Mouse (Mus musculus): Measurements from ENCODE around the gene Vsx1. TPM values are rescaled to one million over a fixed set of nuclear protein-coding genes. Genes with fewer than 3 reads are reported as not detected.

The Vsx1 gene
- polyA plus RNA-seq, 1 experiment from 2014 or later, result not detected

GRCm38 (mm10) chr2:150688541-150689186 is 496 bp downstream of the Vsx1 start:
- H3K9me3 ChIP-seq (ENCODE audit: control insufficient read depth), result no peaks in the 10 kb centered on the region
- H3K4me2 ChIP-seq (replicated peaks; ENCODE audit: low read depth), result peak overlapping the region; percentile 56
- no peak overlapping the region for H3K9ac ChIP-seq (ENCODE audit: low read depth, low read length)
- TF ChIP-seq CTCF (IDR thresholded peaks at IDR 0.05; ENCODE audit: low read depth), result no peak
- H3K36me3 ChIP-seq (ENCODE audit: control insufficient read depth, insufficient read depth), result no peaks in the 10 kb centered on the region
- H3K27me3 ChIP-seq (replicated peaks; ENCODE audit: control insufficient read depth, insufficient read depth, low read length), result peaks cover 52% of the 10 kb centered on the region
- no peak for ATAC-seq
- under 1% methylated on average over 41 of the region's 44 CpGs for WGBS
- H3K4me3 ChIP-seq (ENCODE audit: low read depth, low read length), result peak overlapping the region; percentile 26
- no peak overlapping the region for H3K27ac ChIP-seq (ENCODE audit: low read depth, low read length)
- no peaks in the 10 kb centered on the region for H3K4me1 ChIP-seq (replicated peaks; ENCODE audit: control insufficient read depth, insufficient read depth, low read length)

- peak overlapping the region; percentile 26 for H3K4me3 ChIP-seq (ENCODE audit: low read depth, low read length)
- no peaks in the 10 kb centered on the region for H3K36me3 ChIP-seq (ENCODE audit: control insufficient read depth, insufficient read depth)
- H3K27me3 ChIP-seq (replicated peaks; ENCODE audit: control insufficient read depth, insufficient read depth, low read length), result peaks cover 52% of the 10 kb centered on the region
- H3K4me1 ChIP-seq (replicated peaks; ENCODE audit: control insufficient read depth, insufficient read depth, low read length), result no peaks in the 10 kb centered on the region
- H3K9ac ChIP-seq (ENCODE audit: low read depth, low read length), result no peak overlapping the region
- H3K4me2 ChIP-seq (replicated peaks; ENCODE audit: low read depth), result peak overlapping the region; percentile 56
- no peaks in the 10 kb centered on the region for H3K9me3 ChIP-seq (ENCODE audit: control insufficient read depth)
- no peak overlapping the region for H3K27ac ChIP-seq (ENCODE audit: low read depth, low read length)
- no peak for ATAC-seq
- WGBS, result 4% methylated on average over 23 of the region's 23 CpGs
- no peak for TF ChIP-seq CTCF (IDR thresholded peaks at IDR 0.05; ENCODE audit: low read depth)
These were observed 1.2 kb downstream of the Vsx1 start for GRCm38 (mm10) chr2:150687871-150688540.

- Histone ChIP-seq H3K9ac (ENCODE audit: low read depth, low read length) (no peak overlapping the region), H3K4me3 (ENCODE audit: low read depth, low read length) (no peak overlapping the region), H3K9me3 (ENCODE audit: control insufficient read depth) (no peaks in the 10 kb centered on the region), H3K4me1 (replicated peaks; ENCODE audit: control insufficient read depth, insufficient read depth, low read length) (no peaks in the 10 kb centered on the region), H3K36me3 (ENCODE audit: control insufficient read depth, insufficient read depth) (no peaks in the 10 kb centered on the region), H3K27me3 (replicated peaks; ENCODE audit: control insufficient read depth, insufficient read depth, low read length) (peaks cover 39% of the 10 kb centered on the region), H3K4me2 (replicated peaks; ENCODE audit: low read depth) (no peak overlapping the region), H3K27ac (ENCODE audit: low read depth, low read length) (no peak overlapping the region)
- no peak for ATAC-seq
- WGBS, result 89% methylated on average over 9 of the region's 9 CpGs
- no peak for TF ChIP-seq CTCF (IDR thresholded peaks at IDR 0.05; ENCODE audit: low read depth)
These were observed 3.8 kb downstream of the Vsx1 start for GRCm38 (mm10) chr2:150685389-150685788.

GRCm38 (mm10) chr2:150684451-150684850 is 4.7 kb downstream of the Vsx1 start:
- no peak overlapping the region for H3K4me3 ChIP-seq (ENCODE audit: low read depth, low read length)
- no peak for TF ChIP-seq CTCF (IDR thresholded peaks at IDR 0.05; ENCODE audit: low read depth)
- H3K4me1 ChIP-seq (replicated peaks; ENCODE audit: control insufficient read depth, insufficient read depth, low read length), result no peaks in the 10 kb centered on the region
- ATAC-seq, result no peak
- H3K36me3 ChIP-seq (ENCODE audit: control insufficient read depth, insufficient read depth), result no peaks in the 10 kb centered on the region
- 85% methylated on average over 12 of the region's 12 CpGs for WGBS
- H3K27me3 ChIP-seq (replicated peaks; ENCODE audit: control insufficient read depth, insufficient read depth, low read length), result peaks cover 30% of the 10 kb centered on the region
- no peaks in the 10 kb centered on the region for H3K9me3 ChIP-seq (ENCODE audit: control insufficient read depth)
- H3K9ac ChIP-seq (ENCODE audit: low read depth, low read length), result no peak overlapping the region
- no peak overlapping the region for H3K4me2 ChIP-seq (replicated peaks; ENCODE audit: low read depth)
- no peak overlapping the region for H3K27ac ChIP-seq (ENCODE audit: low read depth, low read length)

GRCm38 (mm10) chr2:150681581-150681980 is 7.6 kb downstream of the Vsx1 start:
- no peak overlapping the region for H3K9ac ChIP-seq (ENCODE audit: low read depth, low read length)
- H3K4me2 ChIP-seq (replicated peaks; ENCODE audit: low read depth), result no peak overlapping the region
- 50% methylated on average over 4 of the region's 4 CpGs for WGBS
- no peaks in the 10 kb centered on the region for H3K4me1 ChIP-seq (replicated peaks; ENCODE audit: control insufficient read depth, insufficient read depth, low read length)
- no peak overlapping the region for H3K4me3 ChIP-seq (ENCODE audit: low read depth, low read length)
- TF ChIP-seq CTCF (IDR thresholded peaks at IDR 0.05; ENCODE audit: low read depth), result no peak
- 0 out of 2 replicates have a peak, but pooled peaks cover 3% of the 10 kb centered on the region for H3K27me3 ChIP-seq (replicated peaks; ENCODE audit: control insufficient read depth, insufficient read depth, low read length)
- H3K27ac ChIP-seq (ENCODE audit: low read depth, low read length), result no peak overlapping the region
- no peaks in the 10 kb centered on the region for H3K9me3 ChIP-seq (ENCODE audit: control insufficient read depth)
- H3K36me3 ChIP-seq (ENCODE audit: control insufficient read depth, insufficient read depth), result no peaks in the 10 kb centered on the region
- ATAC-seq, result no peak

GRCm38 (mm10) chr2:150678392-150678791 is 10.8 kb downstream of the Vsx1 start:
- Histone ChIP-seq H3K9me3 (ENCODE audit: control insufficient read depth) (no peaks in the 10 kb centered on the region), H3K27ac (ENCODE audit: low read depth, low read length) (no peak overlapping the region), H3K4me3 (ENCODE audit: low read depth, low read length) (no peak overlapping the region), H3K27me3 (replicated peaks; ENCODE audit: control insufficient read depth, insufficient read depth, low read length) (0 out of 2 replicates have a peak, but pooled peaks cover 3% of the 10 kb centered on the region), H3K4me2 (replicated peaks; ENCODE audit: low read depth) (no peak overlapping the region), H3K4me1 (replicated peaks; ENCODE audit: control insufficient read depth, insufficient read depth, low read length) (no peaks in the 10 kb centered on the region), H3K36me3 (ENCODE audit: control insufficient read depth, insufficient read depth) (no peaks in the 10 kb centered on the region), H3K9ac (ENCODE audit: low read depth, low read length) (no peak overlapping the region)
- ATAC-seq, result no peak
- TF ChIP-seq CTCF (IDR thresholded peaks at IDR 0.05; ENCODE audit: low read depth), result peak; percentile 89
- 2% methylated on average over 3 of the region's 3 CpGs for WGBS

Data from intestine, postnatal 0 days (tissue).